Mouse (Mus musculus): ENCODE measurements around the gene Dph3.
"Not testable (repeated sequence)": the region's sequence is repeated elsewhere in the genome, so short reads cannot be mapped to it uniquely, and the experiment has no call there.

The Dph3 gene

DNA sequence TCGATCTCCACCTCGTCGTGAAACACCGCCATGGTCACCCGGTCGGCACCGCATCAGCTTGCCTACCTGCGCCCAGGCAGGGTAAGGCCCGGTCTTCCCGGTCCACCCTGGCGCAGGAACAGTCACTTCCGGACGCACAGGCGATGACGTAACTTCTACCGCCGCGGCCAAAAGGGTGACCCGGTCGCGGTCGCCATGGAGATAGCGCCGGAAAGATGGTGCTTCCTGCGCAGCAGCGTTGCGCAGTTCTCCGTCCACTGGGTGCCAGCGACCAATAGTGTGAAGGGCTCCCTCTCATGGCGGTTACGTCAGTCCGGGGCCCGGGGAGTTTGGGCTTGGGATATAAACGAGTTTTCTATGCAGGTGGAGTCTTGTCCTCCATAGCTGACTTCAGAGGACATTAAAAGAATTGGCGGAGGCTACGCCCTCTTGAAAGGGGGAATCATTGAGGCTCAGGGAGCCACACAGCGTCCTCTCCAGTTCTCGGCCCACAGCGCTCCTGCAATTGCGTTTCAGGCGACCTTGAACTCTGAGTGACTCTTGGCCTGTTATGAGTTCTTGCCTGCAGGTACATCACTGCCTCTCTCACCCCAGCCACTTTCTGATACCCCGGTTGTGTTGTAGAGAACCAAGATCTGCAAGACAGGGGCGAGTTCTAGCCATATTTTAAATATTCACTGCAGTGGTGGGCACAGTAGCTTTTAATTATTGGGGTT, at the start of gene Dph3:
Dph3 (minus strand) TSS at position 244 of the 716 bp plus-strand sequence.
- H3K27me3 ChIP-seq (ENCODE audit: control insufficient read depth, insufficient read depth, low read length, poor library complexity, severe bottlenecking), result no peaks in the 10 kb centered on the region
- peak; percentile 99 for DNase-seq (ENCODE audit: low read depth, low spot score)
- H3K36me3 ChIP-seq (ENCODE audit: control insufficient read depth, insufficient read depth, low read length, poor library complexity, severe bottlenecking), result peaks cover 11% of the 10 kb centered on the region

DNA sequence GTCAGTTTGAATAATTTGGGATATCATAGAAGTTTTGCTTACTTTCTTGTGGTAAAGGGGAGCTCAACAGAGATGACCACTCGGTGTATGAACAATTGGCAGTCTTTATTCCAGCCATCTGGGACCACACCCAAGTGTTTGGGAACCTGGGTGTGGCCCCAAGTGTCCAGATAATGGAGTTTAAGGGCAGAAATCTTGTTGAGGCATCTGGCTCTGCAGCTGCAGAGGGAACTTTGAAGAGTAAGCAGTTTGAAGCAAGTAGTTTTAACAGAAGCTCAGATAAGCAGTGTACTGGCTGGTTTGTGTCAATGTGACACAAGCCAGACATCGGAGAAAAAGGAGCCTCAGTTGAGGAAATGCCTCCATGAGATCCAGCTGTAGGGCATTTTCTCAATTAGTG, 48.8 kb upstream of the Dph3 start:
- no peak for DNase-seq (ENCODE audit: low read depth, low spot score)
- H3K27me3 ChIP-seq (ENCODE audit: control insufficient read depth, insufficient read depth, low read length, poor library complexity, severe bottlenecking), result no peaks in the 10 kb centered on the region
- no peaks in the 10 kb centered on the region for H3K36me3 ChIP-seq (ENCODE audit: control insufficient read depth, insufficient read depth, low read length, poor library complexity, severe bottlenecking)

DNA sequence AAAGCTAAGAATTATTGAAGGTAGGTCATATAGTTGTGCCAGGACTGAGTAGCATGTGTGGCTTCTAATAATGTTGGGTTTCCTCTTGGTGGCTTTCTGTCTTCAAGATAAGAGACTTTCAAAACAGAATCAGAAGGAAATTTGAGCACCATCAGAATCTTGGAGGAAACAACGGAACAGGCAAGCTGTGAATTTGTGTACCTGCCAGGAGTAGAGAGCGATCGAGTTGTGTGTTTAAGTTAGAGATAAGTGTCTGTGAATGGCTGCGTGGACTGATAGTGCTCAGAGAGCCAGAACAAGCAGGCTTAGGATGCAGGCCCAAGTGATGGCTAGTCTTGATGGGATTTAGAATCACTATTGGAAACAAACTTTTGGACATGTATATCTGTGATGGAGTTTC, 46.3 kb upstream of the Dph3 start:
- Histone ChIP-seq H3K36me3 (ENCODE audit: control insufficient read depth, insufficient read depth, low read length, poor library complexity, severe bottlenecking) (no peaks in the 10 kb centered on the region), H3K27me3 (ENCODE audit: control insufficient read depth, insufficient read depth, low read length, poor library complexity, severe bottlenecking) (no peaks in the 10 kb centered on the region)
- no peak for DNase-seq (ENCODE audit: low read depth, low spot score)

DNA sequence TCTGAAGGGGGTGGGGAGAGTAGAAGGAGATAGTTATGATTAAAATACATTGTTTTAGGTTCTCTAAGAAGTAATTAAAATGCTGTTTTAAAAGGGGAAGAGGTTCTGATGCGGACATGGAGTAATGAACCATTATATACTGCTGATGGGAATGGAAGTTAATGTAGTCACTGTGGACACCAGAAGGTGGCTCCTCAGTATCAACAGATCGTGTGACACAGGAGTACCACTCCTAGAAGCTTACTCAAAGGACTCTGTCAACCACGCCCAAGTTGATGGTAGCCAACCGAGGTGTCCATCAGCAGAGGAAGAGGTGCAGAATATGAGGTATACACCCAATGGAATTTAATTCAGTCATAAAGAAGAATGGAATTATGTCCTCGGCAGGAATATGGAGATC, 42.9 kb upstream of the Dph3 start:
- DNase-seq (ENCODE audit: low read depth, low spot score), result peak; percentile 6
- no peaks in the 10 kb centered on the region for H3K27me3 ChIP-seq (ENCODE audit: control insufficient read depth, insufficient read depth, low read length, poor library complexity, severe bottlenecking)
- no peaks in the 10 kb centered on the region for H3K36me3 ChIP-seq (ENCODE audit: control insufficient read depth, insufficient read depth, low read length, poor library complexity, severe bottlenecking)

DNA sequence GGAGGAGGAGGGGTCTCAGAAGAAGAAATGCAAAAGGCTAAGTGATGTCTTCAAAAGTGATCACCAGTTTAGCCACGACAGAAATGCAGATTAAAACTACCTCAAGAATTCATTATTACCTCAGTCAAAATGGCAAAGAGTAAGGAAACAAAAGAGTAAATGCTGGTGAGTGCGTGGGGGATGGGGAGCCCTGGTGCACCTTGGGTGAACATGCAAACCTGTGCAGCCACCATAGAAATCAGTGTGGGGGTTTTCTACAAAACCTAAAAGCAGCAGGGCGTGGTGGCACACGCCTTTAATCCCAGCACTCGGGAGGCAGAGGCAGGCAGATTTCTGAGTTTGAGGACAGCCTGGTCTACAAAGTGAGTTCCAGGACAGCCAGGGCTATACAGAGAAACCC, 39.7 kb upstream of the Dph3 start:
- DNase-seq (ENCODE audit: low read depth, low spot score); H3K36me3 ChIP-seq (ENCODE audit: control insufficient read depth, insufficient read depth, low read length, poor library complexity, severe bottlenecking); H3K27me3 ChIP-seq (ENCODE audit: control insufficient read depth, insufficient read depth, low read length, poor library complexity, severe bottlenecking): not testable (repeated sequence)

DNA sequence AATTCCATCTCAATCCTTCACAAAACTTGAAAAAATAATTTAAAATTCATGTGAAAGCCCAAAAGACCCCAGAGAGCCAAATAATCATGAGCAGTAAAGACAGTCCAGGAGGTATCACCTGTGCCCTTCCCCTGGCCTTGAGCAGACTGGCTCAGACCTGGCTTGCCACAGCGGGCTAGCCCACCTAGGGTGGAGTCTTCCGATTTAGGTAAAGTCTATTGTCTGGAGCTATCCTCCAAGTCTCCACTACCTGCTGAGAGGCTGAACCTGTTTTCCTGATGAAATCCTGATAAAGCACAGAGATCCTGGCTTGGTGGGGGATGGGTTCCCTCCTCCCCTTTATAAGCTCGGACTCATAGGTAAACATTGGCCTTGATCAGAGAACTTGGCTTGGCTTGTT, 38.7 kb upstream of the Dph3 start:
- DNase-seq (ENCODE audit: low read depth, low spot score), result no peak
- Histone ChIP-seq H3K36me3 (ENCODE audit: control insufficient read depth, insufficient read depth, low read length, poor library complexity, severe bottlenecking) (no peaks in the 10 kb centered on the region), H3K27me3 (ENCODE audit: control insufficient read depth, insufficient read depth, low read length, poor library complexity, severe bottlenecking) (no peaks in the 10 kb centered on the region)

DNA sequence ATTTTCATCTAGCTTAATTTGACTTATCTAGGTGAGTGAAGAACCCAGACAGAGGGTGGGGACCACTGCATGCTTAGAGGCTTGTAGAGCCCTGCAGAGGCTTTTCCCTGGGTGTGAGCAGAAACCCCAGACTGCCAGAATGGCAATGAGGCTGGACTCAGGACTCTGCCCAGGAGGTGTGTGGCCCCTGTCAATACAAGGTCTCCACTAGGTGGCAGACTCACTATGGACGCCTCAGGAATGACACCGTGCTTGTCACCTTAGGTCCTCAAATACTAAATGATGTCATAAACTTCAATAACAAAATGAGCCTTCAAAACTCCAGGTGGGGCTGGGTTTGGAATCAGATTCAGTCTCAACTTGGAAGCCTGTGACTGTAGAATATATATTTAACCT, 36.4 kb upstream of the Dph3 start:
- no peaks in the 10 kb centered on the region for H3K36me3 ChIP-seq (ENCODE audit: control insufficient read depth, insufficient read depth, low read length, poor library complexity, severe bottlenecking)
- H3K27me3 ChIP-seq (ENCODE audit: control insufficient read depth, insufficient read depth, low read length, poor library complexity, severe bottlenecking), result no peaks in the 10 kb centered on the region
- DNase-seq (ENCODE audit: low read depth, low spot score), result peak; percentile 68

DNA sequence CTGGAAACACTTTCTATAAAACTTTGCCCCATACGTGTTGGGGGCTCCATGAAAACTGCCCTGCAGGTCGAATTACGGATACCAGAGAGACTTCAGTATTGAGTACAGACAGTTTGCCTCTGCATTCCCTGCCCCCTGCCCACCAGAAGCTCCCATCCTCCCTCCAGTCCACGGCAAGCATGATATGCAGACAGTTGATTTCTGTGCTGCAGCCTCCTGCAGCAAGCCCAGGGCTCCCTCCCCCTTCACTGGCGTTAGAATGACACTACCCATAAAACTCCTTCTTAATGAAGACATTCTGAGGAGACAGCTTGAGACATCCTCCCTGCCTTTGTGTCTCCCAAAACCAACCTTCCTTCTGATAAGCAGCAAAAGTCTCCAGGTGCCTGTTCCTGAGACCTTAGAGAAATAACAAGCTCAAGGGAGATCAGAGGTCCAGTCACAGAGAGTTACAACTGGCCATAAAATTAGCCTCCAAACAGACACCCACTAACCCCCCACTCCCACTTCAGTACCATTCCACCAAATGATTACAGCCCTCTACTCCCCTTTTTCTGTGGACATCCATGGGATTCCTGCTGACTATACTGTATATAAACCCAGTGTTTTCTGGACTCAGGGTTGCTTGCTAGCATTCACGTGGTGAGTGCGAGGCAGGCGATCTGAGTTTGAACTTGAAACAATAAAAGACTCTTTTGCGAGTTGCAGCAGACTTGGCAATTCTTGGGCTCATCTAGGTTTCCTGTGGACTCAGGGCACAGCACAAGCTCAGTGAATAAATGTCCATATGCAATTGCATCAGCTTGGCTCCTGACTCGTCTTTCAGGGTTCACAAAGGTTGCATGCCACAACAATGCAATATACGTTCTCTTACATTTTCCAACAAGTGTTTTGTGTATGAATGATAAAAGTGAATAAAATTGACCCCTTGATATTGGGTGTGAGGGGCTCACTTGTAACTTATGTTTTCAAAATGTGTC, 35.7 kb upstream of the Dph3 start:
- DNase-seq (ENCODE audit: low read depth, low spot score), result no peak
- no peaks in the 10 kb centered on the region for H3K36me3 ChIP-seq (ENCODE audit: control insufficient read depth, insufficient read depth, low read length, poor library complexity, severe bottlenecking)
- no peaks in the 10 kb centered on the region for H3K27me3 ChIP-seq (ENCODE audit: control insufficient read depth, insufficient read depth, low read length, poor library complexity, severe bottlenecking)

DNA sequence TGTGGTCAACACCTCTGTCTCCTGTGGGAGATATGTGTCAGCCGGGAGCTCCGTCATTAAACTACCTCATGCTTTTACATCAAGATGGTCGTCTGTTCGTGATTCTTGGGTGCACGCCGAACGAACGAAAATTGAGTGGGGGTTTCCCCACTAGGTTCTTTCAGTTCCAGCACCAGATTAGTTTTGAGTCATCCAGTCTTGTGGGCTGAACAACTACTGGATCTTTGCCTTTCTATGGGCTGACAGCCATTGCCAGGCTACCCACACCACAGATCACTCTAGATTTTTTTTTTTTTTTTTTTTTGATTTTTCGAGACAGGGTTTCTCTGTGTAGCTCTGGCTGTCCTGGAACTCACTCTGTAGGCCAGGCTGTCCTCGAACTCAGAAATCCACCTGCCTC, 26.6 kb upstream of the Dph3 start:
- DNase-seq (ENCODE audit: low read depth, low spot score); H3K27me3 ChIP-seq (ENCODE audit: control insufficient read depth, insufficient read depth, low read length, poor library complexity, severe bottlenecking); H3K36me3 ChIP-seq (ENCODE audit: control insufficient read depth, insufficient read depth, low read length, poor library complexity, severe bottlenecking): not testable (repeated sequence)

DNA sequence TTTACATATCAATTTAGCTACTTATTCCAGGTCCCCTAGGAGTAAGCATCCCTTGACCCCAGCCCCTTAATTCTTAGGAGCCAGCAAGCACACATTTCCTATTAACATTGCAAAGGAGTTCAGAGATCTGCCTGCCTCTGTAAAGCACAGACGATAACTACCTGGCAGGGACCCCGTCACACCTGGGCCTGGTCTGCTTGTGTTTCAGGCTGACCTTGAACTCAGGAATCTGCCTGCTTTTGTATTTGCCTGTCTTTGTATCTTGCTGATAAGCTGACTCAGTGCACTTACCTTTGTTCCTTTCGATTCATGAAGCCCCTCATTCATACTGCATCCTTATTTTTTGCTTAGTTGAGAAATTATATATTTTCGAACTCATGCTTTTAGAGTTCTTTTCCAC, 21.4 kb upstream of the Dph3 start:
- H3K36me3 ChIP-seq (ENCODE audit: control insufficient read depth, insufficient read depth, low read length, poor library complexity, severe bottlenecking), result no peaks in the 10 kb centered on the region
- H3K27me3 ChIP-seq (ENCODE audit: control insufficient read depth, insufficient read depth, low read length, poor library complexity, severe bottlenecking), result no peaks in the 10 kb centered on the region
- no peak for DNase-seq (ENCODE audit: low read depth, low spot score)

DNA sequence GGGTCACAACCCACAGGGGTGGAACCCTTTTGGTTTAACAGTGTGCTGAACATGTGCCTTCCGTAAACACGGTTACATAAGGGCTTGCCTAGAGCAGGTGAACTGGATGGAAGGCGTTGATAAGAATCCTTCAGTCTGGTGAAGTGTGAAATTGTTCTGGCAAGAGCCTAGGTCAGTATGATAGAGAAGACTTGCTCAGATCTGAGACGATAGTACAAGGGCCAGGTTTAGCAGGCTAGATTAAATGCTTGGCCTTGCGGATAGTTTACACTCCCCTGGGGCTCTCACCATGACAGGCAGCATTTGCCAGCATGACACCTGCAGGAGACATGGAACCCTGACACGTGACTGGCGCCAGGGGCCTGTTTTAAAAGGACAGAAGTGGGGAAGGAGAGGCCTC, 20.1 kb upstream of the Dph3 start:
- DNase-seq (ENCODE audit: low read depth, low spot score), result no peak
- H3K36me3 ChIP-seq (ENCODE audit: control insufficient read depth, insufficient read depth, low read length, poor library complexity, severe bottlenecking), result no peaks in the 10 kb centered on the region; the same call in 1 of the 2 replicates
- H3K27me3 ChIP-seq (ENCODE audit: control insufficient read depth, insufficient read depth, low read length, poor library complexity, severe bottlenecking), result no peaks in the 10 kb centered on the region

DNA sequence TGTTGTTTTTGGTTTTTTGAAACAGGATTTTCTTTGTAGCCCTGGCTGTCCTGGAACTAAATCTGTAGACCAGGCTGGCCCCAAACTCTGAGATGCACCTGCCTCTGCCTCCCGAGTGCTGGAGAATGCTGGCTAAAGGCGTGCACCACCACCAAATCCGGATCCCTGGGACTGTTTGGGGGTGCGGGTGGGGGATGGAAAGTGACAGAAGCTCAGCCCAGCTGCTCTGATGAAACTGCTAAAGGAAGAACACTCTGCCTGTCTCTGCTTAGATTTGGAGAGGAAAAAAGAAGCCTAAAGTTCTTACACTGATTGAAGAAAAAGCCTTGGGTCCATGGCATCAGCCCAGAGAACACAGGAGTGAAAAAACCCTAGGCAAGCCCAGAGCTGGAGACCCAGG, 18.0 kb upstream of the Dph3 start:
- Histone ChIP-seq H3K36me3 (ENCODE audit: control insufficient read depth, insufficient read depth, low read length, poor library complexity, severe bottlenecking) (peaks cover 9% of the 10 kb centered on the region), H3K27me3 (ENCODE audit: control insufficient read depth, insufficient read depth, low read length, poor library complexity, severe bottlenecking) (no peaks in the 10 kb centered on the region)
- no peak for DNase-seq (ENCODE audit: low read depth, low spot score)

DNA sequence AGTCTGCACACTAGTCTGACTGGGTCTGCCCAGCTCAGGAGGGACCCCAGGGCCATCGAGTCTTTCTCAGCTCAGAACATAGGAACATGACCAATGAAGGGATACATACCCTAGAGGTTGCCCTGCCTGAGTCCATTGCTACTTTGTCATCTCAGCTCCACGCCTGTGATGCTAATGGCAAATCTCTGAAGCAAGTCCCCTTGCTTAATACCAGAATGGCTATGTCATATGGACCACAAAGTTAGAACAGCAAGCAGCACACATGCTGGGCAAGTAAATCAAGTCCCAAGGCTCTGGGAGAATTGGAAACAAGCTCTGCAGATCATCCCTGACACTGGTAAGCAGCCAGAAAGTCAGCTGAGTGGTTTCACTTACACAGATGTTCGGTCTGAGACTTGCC, 13.4 kb upstream of the Dph3 start:
- H3K36me3 ChIP-seq (ENCODE audit: control insufficient read depth, insufficient read depth, low read length, poor library complexity, severe bottlenecking), result peaks cover 11% of the 10 kb centered on the region
- DNase-seq (ENCODE audit: low read depth, low spot score), result no peak

DNA sequence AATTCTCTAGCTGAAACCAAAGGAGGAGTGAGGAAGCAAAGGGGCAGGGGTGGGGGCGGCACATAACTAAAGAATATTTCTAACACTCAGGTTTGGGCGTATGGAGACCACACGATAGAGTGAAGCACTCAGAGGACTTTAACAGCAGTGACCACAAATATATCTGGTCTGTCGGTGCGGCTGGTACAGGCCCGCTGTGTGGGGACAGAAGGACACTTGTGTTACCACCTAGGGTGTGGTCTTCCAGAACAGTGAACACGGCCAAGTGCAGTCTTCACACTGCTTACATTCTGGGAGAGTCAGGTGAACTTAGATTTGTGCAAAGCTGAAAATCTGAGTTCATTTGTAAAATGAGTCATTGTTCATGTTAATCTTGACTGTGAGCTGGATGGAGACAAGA, 12.2 kb upstream of the Dph3 start:
- DNase-seq (ENCODE audit: low read depth, low spot score), result no peak
- no peaks in the 10 kb centered on the region for H3K27me3 ChIP-seq (ENCODE audit: control insufficient read depth, insufficient read depth, low read length, poor library complexity, severe bottlenecking)
- peaks cover 11% of the 10 kb centered on the region for H3K36me3 ChIP-seq (ENCODE audit: control insufficient read depth, insufficient read depth, low read length, poor library complexity, severe bottlenecking)

More for the DNA sequence above, 13.4 kb upstream of the Dph3 start:
- no peaks in the 10 kb centered on the region for H3K27me3 ChIP-seq (ENCODE audit: control insufficient read depth, insufficient read depth, low read length, poor library complexity, severe bottlenecking)

DNA sequence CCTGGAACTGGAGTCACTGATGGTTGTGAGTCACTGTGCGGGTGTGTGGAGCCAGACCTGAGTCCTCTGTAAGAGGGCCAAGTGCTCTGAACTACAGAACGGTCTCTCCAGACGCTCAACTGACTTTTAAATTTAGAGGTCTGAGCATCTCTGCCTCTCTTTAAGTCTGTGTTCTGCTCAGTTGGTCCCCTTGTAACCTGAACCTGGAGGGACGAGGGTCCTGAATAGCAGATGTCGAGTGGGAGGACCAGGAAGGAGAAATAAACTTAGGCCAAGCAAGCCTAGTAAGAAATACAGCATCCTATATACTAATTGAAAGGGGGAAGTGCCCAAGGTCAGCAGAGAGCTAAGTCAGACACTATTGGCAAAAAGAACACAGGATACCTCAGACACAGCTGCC, 11.2 kb upstream of the Dph3 start:
- Histone ChIP-seq H3K27me3 (ENCODE audit: control insufficient read depth, insufficient read depth, low read length, poor library complexity, severe bottlenecking) (no peaks in the 10 kb centered on the region), H3K36me3 (ENCODE audit: control insufficient read depth, insufficient read depth, low read length, poor library complexity, severe bottlenecking) (peaks cover 13% of the 10 kb centered on the region)
- DNase-seq (ENCODE audit: low read depth, low spot score), result no peak

Measured in splenic B cell, adult 2 months (primary cell).